Mouse (Mus musculus) liver, embryonic 14.5 days (tissue): ENCODE results near the gene St3gal6.

Experiments
- CTCF ChIP-seq: IDR thresholded peaks from 2 replicates; pipeline ENCODE4 v1.5.1; 2016; ENCODE audit warnings: antibody characterized with exemption, low read depth, control low read depth
- EP300 ChIP-seq: IDR thresholded peaks from 2 replicates; pipeline ENCODE4 v1.6.1; 2016; ENCODE audit warnings: antibody characterized with exemption, low read depth

GRCm38 (mm10) chr16:58453138-58453537 is 70.9 kb downstream of the St3gal6 start:
- TF ChIP-seq CTCF (no peak), EP300 (no peak)
